Mouse (Mus musculus): ENCODE results near the gene Tti1.

DNA sequence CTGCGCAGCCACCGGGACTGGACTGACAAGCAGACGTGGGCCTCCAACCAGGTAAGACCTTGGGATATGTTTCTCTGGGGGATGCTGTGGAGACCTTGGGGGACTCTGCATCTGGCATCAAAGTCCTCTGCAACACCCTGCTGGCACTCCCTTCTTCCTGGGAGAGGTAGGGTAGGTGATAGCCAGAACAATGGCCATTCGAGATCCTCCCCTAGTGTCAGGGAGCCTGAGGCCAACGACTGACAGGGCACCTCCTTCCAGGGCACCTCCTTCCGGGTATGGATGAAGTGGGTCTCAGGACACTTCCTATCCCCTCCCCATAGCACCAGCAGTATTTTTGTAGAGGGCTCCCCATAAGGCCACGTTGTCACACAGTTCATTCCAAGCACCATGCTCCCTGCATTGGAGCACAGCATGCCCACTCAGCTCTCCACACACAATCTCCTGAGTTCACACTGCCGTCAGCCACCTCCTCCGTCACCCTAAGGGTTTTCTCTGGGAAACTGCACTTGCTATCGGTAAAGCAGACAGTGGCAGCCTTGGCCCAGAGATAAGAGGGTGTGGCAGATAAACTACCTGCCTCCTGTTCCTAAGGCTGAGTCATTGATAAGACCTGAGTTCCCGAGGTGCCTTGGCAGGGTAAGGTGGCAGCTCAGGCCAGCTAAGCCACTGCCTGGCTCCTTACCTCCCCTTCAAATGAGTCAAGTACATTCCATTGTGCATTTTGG, 92.6 kb downstream of the Tti1 start:
- TF ChIP-seq CTCF (IDR thresholded peaks at IDR 0.05 in 2 of 3, conservative IDR thresholded peaks at IDR 0.05 in 1 of 3; ENCODE audit: control insufficient read depth in 1 of 3, insufficient read depth in 1 of 3, low read depth in 2 of 3, low read length in 3 of 3, poor library complexity in 1 of 3, severe bottlenecking in 1 of 3) (no peak), ZC3H11A (IDR thresholded peaks at IDR 0.05; ENCODE audit: low read depth, low read length) (no peak), POLR2A (IDR thresholded peaks at IDR 0.05; ENCODE audit: control insufficient read depth in 1 of 2, insufficient read depth in 1 of 2, low read depth in 1 of 2, low read length in 2 of 2, poor library complexity in 1 of 2) (no peak), HCFC1 (IDR thresholded peaks at IDR 0.05; ENCODE audit: low read depth, low read length) (no peak), MAFK (IDR thresholded peaks at IDR 0.05; ENCODE audit: borderline replicate concordance, low read depth, low read length) (no peak), BHLHE40 (IDR thresholded peaks at IDR 0.05; ENCODE audit: borderline replicate concordance, low read depth, low read length) (no peak), TAL1 (IDR thresholded peaks at IDR 0.05; ENCODE audit: low read length) (no peak), ZKSCAN1 (IDR thresholded peaks at IDR 0.05; ENCODE audit: low read depth, low read length) (no peak), EP300 (IDR thresholded peaks at IDR 0.05; ENCODE audit: low read depth in 1 of 2, low read length in 2 of 2) (peak in 1 of 2 experiments; percentile 60; a peak in 1 of 4 replicates), UBTF (IDR thresholded peaks at IDR 0.05; ENCODE audit: borderline replicate concordance, insufficient read depth, low read depth, low read length) (no peak), MAX (IDR thresholded peaks at IDR 0.05; ENCODE audit: low read length) (no peak), TBP (IDR thresholded peaks at IDR 0.05; ENCODE audit: low read depth, low read length) (no peak)

Data from MEL (cell line).